Mouse (Mus musculus) liver, postnatal 0 days (tissue): ENCODE measurements around the gene Ttc34.

ENCODE experiments used
- CTCF ChIP-seq: sonication (generic); IDR thresholded peaks from 2 replicates; pipeline ENCODE4 v1.5.1; 2016; ENCODE audit warnings: antibody characterized with exemption, low read depth
- EP300 ChIP-seq: IDR thresholded peaks from 2 replicates; pipeline ENCODE4 v1.6.1; 2016; ENCODE audit warnings: antibody characterized with exemption, low read depth, mild to moderate bottlenecking

DNA sequence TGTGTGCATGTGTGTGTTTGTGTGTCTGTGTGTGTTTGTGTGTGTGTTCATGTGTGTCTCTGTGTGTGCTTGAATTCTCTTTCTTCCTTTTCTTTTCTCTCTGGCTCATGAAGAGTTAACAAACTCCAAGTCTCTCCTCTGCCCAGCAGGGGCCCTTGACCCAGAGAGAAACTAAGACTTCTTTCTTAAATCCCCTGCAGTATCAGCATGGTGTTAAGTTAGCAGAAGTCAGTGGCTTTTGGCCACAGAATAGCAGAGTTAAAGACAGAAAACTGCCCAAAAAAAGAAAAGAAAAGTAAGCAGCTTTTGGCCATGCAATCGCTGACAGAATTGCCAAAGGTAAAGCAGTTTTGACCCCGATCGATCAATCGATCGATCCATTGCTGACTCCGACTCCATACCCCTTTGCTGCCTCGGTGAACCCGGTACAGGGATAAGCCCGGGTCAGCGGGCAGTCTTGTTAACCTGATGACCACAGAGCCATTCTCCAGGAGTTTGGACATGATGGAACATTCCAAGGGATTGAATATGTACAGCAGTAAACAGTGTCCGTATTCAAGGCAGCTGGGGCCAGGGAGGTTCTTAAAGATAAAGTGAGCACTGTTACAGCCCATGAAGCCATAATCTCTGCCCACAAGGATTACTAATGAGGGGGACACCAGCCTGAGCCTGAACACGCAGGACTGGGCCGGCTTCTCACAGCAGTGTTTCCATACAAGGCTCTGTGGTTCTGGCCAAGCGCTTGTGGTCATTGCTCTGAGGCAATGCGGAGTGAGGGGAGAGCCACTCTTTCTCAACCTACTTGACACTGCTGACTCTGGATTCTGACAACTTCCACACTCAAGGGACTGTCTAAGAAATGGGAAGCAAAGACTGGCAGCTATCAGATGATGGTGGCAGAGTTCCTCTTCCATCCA lies 73.6 kb downstream of the Ttc34 start:
- TF ChIP-seq CTCF = no peak
- TF ChIP-seq EP300 = no peak; the same call in 1 of the 2 replicates
